Mouse (Mus musculus) neural tube, embryonic 11.5 days (tissue): ENCODE results near the gene Bmp6. TPM values are rescaled to one million over a fixed set of nuclear protein-coding genes. Genes with fewer than 3 reads are reported as not detected.

Experiments used
- ATAC-seq: fragments of 200-750 bp; cut with Nextera tagmentation; 2 replicates; pipeline ENCODE4 v1.8.0; 2017; ENCODE audit warnings: moderate number of reproducible peaks, mild to moderate bottlenecking, moderate TSS enrichment, moderate library complexity; ENCODE audit not compliant: insufficient read depth, low FRiP score, low TSS enrichment
- DNase-seq: peaks from one replicate; pipeline ENCODE4 v3.0.0-alpha.2; 2015; ENCODE audit warnings: low spot score
- H3K27ac ChIP-seq: fragments of 300-500 bp; sonication (generic); 2 replicates; pipeline ENCODE4 v1.5.1; 2014; ENCODE audit warnings: low read depth, mild to moderate bottlenecking, low read length
- H3K27me3 ChIP-seq: fragments of 300-500 bp; sonication (generic); 2 replicates; pipeline ENCODE4 v1.6.1; 2014; ENCODE audit warnings: mild to moderate bottlenecking, low read length, mixed read lengths; ENCODE audit not compliant: control insufficient read depth, insufficient read depth
- H3K36me3 ChIP-seq: fragments of 300-500 bp; sonication (generic); 2 replicates; pipeline ENCODE4 v1.6.1; 2014; ENCODE audit warnings: mild to moderate bottlenecking, low read length, moderate library complexity, mixed read lengths; ENCODE audit not compliant: control insufficient read depth, insufficient read depth
- H3K4me1 ChIP-seq: fragments of 300-500 bp; sonication (generic); 2 replicates; pipeline ENCODE4 v1.6.1; 2014; ENCODE audit warnings: low read length, mixed read lengths; ENCODE audit not compliant: control insufficient read depth, insufficient read depth
- H3K4me2 ChIP-seq: fragments of 300-500 bp; sonication (generic); 2 replicates; pipeline ENCODE4 v1.6.1; 2014; ENCODE audit warnings: low read depth, mild to moderate bottlenecking, moderate library complexity
- H3K4me3 ChIP-seq: fragments of 300-500 bp; sonication (generic); 2 replicates; pipeline ENCODE4 v1.5.1; 2014; ENCODE audit warnings: low read depth, low read length
- H3K9ac ChIP-seq: fragments of 300-500 bp; sonication (generic); 2 replicates; pipeline ENCODE4 v1.6.1; 2014; ENCODE audit warnings: mild to moderate bottlenecking, low read length
- H3K9me3 ChIP-seq: fragments of 300-500 bp; sonication (generic); 2 replicates; pipeline ENCODE4 v1.6.1; 2016; ENCODE audit warnings: low read length; ENCODE audit not compliant: control insufficient read depth
- WGBS: fragments of 180-500 bp; shearing (Covaris S2); extraction: QIAGEN DNeasy Blood & Tissue Kit; methylation state at CpG from one replicate; pipeline ENCODE4 v1.1.7; 2014; 5-methylcytosine and 5-hydroxymethylcytosine counted together
- polyA plus RNA-seq: library from polyadenylated mRNA; unstranded; fragments of >200 nt; fragmentation: Nextera tagmentation; extraction: Ambion mirVana; gene quantifications from 2 replicates; pipeline ENCODE4 v1.2.1, GENCODE M21; 2014

Gene Bmp6
- 2.2 and 3.2 TPM in 2 replicates for polyA plus RNA-seq

DNA sequence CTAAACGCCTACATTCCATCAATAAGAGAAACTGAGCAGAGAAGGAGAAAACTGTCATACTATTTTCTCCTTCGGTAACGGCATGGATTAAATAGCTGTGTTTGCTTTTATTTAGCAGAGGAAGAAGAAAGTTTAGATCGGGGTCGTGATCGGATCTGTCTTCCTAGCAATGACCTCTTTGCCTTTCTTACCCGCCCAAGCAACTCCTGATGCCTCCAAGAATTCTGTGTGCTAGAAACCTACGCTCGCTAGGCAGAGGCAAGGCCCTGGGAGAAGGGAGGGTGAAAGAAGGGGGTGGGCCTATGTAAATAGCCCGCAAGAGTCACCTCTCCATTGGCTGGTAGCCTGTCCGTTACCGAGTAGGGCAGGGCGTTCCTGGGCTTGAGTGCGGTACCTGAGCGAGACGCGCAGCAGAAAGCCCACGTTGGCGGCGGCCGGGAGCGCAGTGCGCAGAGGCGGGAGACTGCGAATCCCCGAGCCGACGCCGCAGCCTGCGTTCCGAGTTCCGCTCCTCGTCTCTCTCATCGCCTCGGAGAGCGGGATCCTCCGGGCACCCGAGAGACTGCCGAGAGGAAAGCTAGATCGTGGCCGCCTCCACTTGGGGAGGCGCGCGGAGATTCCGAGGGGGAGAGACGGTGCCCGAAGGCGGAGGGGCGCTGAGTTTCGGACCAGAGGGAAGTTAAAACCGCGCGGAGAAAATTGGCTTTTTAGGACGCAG lies at the start of gene Bmp6:
Gene Bmp6, plus strand, starts transcription at position 395 of the 718 bp plus-strand sequence.
- peaks cover 45% of the 10 kb centered on the region for H3K27me3 ChIP-seq
- peak within 1 kb of the TSS; percentile 78 for H3K4me2 ChIP-seq
- no peaks in the 10 kb centered on the region for H3K36me3 ChIP-seq
- peak within 1 kb of the TSS; percentile 10; the same call in 1 of the 2 replicates for H3K9ac ChIP-seq
- H3K4me3 ChIP-seq = peak within 1 kb of the TSS; percentile 42
- ATAC-seq = peak; percentile 81
- WGBS = 2% methylated on average over 53 of the region's 54 CpGs
- H3K9me3 ChIP-seq = no peaks in the 10 kb centered on the region
- no peak within 1 kb of the TSS for H3K27ac ChIP-seq
- peak; percentile 81 for DNase-seq
- H3K4me1 ChIP-seq = peaks cover 9% of the 10 kb centered on the region; the same call in 1 of the 2 replicates

DNA sequence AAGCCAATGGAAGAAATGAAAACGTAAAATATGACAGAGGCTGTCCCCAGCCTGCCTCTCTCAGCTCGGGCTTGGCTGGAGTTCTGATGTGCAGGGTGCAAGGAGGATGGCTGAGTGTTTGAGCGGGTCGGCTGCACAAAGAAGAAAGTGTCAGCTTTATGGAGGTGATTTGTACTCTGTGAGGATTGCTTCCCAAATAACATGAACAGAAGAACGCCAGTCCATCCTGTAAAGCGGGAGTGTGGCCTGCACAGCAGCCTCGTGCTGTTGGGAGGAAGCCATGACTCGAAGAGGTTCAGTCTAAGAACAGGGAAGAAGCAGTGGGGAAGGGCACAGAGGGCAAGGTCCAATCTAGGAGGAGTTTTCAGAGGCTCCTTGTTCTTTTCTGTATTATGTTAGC lies 48.7 kb upstream of the Bmp6 start:
- no peak overlapping the region for H3K4me3 ChIP-seq
- no peaks in the 10 kb centered on the region for H3K4me1 ChIP-seq
- no peak overlapping the region for H3K4me2 ChIP-seq
- H3K9me3 ChIP-seq = no peaks in the 10 kb centered on the region
- H3K36me3 ChIP-seq = no peaks in the 10 kb centered on the region
- H3K9ac ChIP-seq = no peak overlapping the region
- no peak for ATAC-seq
- H3K27ac ChIP-seq = no peak overlapping the region
- 55% methylated on average over 8 of the region's 8 CpGs for WGBS
- no peaks in the 10 kb centered on the region for H3K27me3 ChIP-seq
- DNase-seq = peak; percentile 10

- 71% methylated on average over 8 of the region's 8 CpGs for WGBS
- H3K4me3 ChIP-seq = no peak overlapping the region
- no peak overlapping the region for H3K4me2 ChIP-seq
- no peaks in the 10 kb centered on the region for H3K36me3 ChIP-seq
- DNase-seq = no peak
- no peak overlapping the region for H3K27ac ChIP-seq
- no peak for ATAC-seq
- H3K9me3 ChIP-seq = no peaks in the 10 kb centered on the region
- no peaks in the 10 kb centered on the region for H3K27me3 ChIP-seq
- no peak overlapping the region for H3K9ac ChIP-seq
- no peaks in the 10 kb centered on the region for H3K4me1 ChIP-seq
Observed at GRCm38 (mm10) chr13:38296601-38297000, 48.3 kb upstream of the Bmp6 start.

- Histone ChIP-seq H3K4me1 (no peaks in the 10 kb centered on the region), H3K36me3 (no peaks in the 10 kb centered on the region), H3K27ac (no peak overlapping the region), H3K4me2 (no peak overlapping the region), H3K4me3 (no peak overlapping the region), H3K9ac (no peak overlapping the region), H3K27me3 (no peaks in the 10 kb centered on the region), H3K9me3 (no peaks in the 10 kb centered on the region)
- WGBS = 92% methylated on average over 3 of the region's 3 CpGs
- DNase-seq (no peak), ATAC-seq (no peak)
Observed at GRCm38 (mm10) chr13:38311125-38311524, 33.8 kb upstream of the Bmp6 start.

DNA sequence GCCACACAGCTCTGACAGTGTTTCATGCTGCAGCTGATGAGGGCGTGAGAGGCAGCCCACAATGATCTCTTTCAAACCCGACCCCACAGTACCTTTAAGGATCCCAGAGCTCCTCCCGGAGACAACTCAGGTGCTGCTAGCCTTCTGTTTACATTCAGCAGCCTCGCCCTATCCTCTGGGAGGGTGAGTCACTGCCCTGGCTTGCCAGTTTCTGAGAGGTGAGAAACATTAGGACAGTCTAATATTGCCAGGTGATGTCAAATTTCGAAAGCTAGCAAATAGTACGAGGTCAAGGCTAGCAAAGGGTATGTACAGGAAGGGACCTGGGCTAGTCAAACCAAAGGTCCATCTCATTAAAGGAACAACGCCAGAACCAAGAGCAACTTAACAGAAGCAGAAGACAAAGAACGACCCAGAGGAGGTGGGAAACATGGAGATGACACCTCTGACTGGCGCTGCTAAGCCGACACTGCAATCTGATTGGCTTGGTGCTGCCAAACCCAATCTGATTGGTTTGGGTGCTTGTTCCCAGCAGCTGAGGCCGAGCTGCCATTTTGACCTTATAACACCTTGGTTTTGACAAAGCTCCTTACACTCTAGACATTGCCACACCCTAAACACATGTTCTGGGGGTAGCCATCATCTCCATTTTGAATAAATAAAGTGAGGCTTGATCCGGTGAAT lies 32.4 kb upstream of the Bmp6 start:
- Histone ChIP-seq H3K9me3 (no peaks in the 10 kb centered on the region), H3K9ac (no peak overlapping the region), H3K27me3 (no peaks in the 10 kb centered on the region), H3K4me2 (no peak overlapping the region), H3K4me1 (no peaks in the 10 kb centered on the region), H3K4me3 (no peak overlapping the region), H3K36me3 (no peaks in the 10 kb centered on the region), H3K27ac (no peak overlapping the region)
- 85% methylated on average over 12 of the region's 12 CpGs for WGBS
- DNase-seq (no peak), ATAC-seq (no peak)

DNA sequence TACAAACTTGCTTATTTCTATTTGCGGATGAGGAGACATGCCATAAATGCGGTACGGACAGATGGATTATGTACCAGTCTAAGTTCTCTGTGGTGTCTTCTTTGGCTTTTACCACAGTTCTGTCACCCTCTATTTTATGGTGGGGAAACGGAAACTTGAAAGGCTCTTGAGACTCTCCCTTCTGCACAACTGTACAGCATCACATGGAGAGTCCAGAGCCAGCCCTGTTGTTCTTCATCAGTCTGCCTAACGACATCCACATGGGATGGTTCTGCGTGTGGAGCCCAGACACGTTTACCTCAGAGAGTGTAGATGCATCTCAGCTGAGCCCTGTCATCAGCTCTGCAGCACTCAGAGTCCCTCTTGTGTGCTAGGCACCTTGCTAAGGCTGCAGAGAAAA lies 30.3 kb upstream of the Bmp6 start:
- Histone ChIP-seq H3K9ac (no peak overlapping the region), H3K4me2 (no peak overlapping the region), H3K27ac (no peak overlapping the region), H3K27me3 (no peaks in the 10 kb centered on the region), H3K4me3 (no peak overlapping the region), H3K36me3 (no peaks in the 10 kb centered on the region), H3K4me1 (no peaks in the 10 kb centered on the region), H3K9me3 (no peaks in the 10 kb centered on the region)
- 72% methylated on average over 7 of the region's 7 CpGs for WGBS
- no peak for ATAC-seq
- no peak for DNase-seq

DNA sequence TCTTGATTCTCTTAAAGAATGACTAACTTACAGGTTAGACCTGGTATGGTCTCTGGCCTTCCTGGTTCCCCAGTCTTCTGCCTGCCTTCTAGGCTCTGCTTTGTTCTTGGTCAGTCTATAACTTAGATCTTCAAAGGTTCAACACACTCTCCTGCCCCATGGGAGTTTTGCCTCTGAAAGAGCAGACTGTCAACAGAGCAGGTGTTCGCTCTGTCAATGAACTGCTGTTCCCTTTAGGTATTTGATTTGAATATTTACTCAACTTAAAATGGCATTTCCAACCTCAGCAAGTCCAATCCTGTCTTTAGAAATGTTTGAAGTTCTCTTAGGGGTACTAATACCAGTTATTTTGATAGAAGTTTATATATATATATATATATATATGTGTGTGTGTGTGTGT lies 26.5 kb upstream of the Bmp6 start:
- ATAC-seq (no peak), DNase-seq (no peak)
- no peak overlapping the region for H3K4me3 ChIP-seq
- WGBS = 95% methylated on average over 1 of the region's 1 CpGs
- H3K36me3 ChIP-seq = no peaks in the 10 kb centered on the region
- H3K27ac ChIP-seq = no peak overlapping the region
- H3K4me1 ChIP-seq = no peaks in the 10 kb centered on the region
- no peak overlapping the region for H3K9ac ChIP-seq
- no peak overlapping the region for H3K4me2 ChIP-seq
- H3K9me3 ChIP-seq = no peaks in the 10 kb centered on the region
- no peaks in the 10 kb centered on the region for H3K27me3 ChIP-seq

GRCm38 (mm10) chr13:38320354-38320753 lies 24.6 kb upstream of the Bmp6 start:
- H3K36me3 ChIP-seq = no peaks in the 10 kb centered on the region
- 63% methylated on average over 10 of the region's 10 CpGs for WGBS
- no peak for ATAC-seq

GRCm38 (mm10) chr13:38324452-38324851 lies 20.5 kb upstream of the Bmp6 start:
- Histone ChIP-seq H3K36me3 (no peaks in the 10 kb centered on the region), H3K4me2 (no peak overlapping the region), H3K27me3 (no peaks in the 10 kb centered on the region), H3K4me3 (no peak overlapping the region), H3K27ac (no peak overlapping the region), H3K4me1 (no peaks in the 10 kb centered on the region), H3K9ac (no peak overlapping the region), H3K9me3 (no peaks in the 10 kb centered on the region)
- DNase-seq (no peak), ATAC-seq (no peak)
- WGBS = 88% methylated on average over 10 of the region's 10 CpGs

More at GRCm38 (mm10) chr13:38320354-38320753, 24.6 kb upstream of the Bmp6 start:
- no peak for DNase-seq
- no peaks in the 10 kb centered on the region for H3K9me3 ChIP-seq
- H3K4me1 ChIP-seq = no peaks in the 10 kb centered on the region
- no peak overlapping the region for H3K4me3 ChIP-seq
- H3K27me3 ChIP-seq = no peaks in the 10 kb centered on the region
- H3K9ac ChIP-seq = no peak overlapping the region
- H3K27ac ChIP-seq = no peak overlapping the region
- no peak overlapping the region for H3K4me2 ChIP-seq
